Mouse (Mus musculus) gastrocnemius, adult 8-10 months (tissue): ENCODE data around the gene Epyc. TPM values are rescaled to one million over a fixed set of nuclear protein-coding genes. Genes with fewer than 3 reads are reported as not detected.
"Not testable (repeated sequence)": the region's sequence is repeated elsewhere in the genome, so short reads cannot be mapped to it uniquely, and the experiment has no call there.

Source experiments
- DNase-seq, 2 experiments: peaks; one replicate each; pipeline ENCODE4 v3.0.0; 2022; ENCODE audit warnings: low spot score in 2 of 2
- total RNA-seq, 4 experiments: library from RNA; stranded (reverse); gene quantifications; 2 replicates each; pipeline ENCODE4 v1.2.4; 2022

Gene Epyc
- total RNA-seq, 4 experiments from 2014 or later, result not detected

- no peak for DNase-seq
Observed at GRCm38 (mm10) chr10:97714584-97714983, 70.7 kb downstream of the Epyc start.

- no peak for DNase-seq
Observed at GRCm38 (mm10) chr10:97715289-97715906, 71.5 kb downstream of the Epyc start.

DNA sequence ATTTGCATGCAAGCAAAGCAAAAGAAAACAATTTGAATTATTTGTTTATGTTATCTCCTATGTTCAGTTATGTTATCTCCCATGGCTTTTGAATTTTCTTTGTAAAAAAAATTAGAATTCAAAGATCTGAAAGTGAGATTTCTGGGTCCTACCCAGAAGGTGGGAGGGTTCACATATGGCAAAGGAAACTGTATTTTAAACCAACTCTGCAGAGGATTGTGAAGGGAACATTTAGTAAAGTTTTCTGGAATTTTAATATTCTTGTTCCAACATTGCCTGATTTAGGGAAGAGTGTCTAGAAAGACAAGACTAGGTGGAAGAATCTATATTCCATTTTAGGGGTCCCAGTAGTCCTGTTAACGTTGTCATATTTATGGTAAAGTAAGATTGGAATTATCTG lies 73.4 kb downstream of the Epyc start:
- no peak for DNase-seq

GRCm38 (mm10) chr10:97718021-97718420 lies 74.2 kb downstream of the Epyc start:
- no peak for DNase-seq

DNA sequence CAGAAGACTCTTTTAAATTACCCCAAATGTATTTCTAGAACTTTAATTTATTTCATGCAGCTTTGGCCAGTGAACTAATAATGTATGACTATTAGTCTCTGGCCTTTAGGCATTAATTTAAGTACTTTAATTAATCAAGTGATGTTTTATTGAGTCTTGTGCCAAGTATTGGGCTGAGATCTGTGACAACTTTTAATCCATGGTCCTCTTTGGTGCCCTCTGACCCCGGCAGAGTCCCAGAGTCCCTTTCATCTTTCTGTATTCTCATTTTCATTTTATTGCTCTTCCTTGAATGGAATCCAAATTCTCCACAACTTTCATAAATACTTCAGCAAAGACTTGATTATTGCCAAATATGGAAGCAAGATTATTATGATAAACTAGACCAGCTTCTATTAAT lies 76.8 kb downstream of the Epyc start:
- DNase-seq, result no peak

GRCm38 (mm10) chr10:97722709-97723108 lies 78.8 kb downstream of the Epyc start:
- DNase-seq, result no peak

DNA sequence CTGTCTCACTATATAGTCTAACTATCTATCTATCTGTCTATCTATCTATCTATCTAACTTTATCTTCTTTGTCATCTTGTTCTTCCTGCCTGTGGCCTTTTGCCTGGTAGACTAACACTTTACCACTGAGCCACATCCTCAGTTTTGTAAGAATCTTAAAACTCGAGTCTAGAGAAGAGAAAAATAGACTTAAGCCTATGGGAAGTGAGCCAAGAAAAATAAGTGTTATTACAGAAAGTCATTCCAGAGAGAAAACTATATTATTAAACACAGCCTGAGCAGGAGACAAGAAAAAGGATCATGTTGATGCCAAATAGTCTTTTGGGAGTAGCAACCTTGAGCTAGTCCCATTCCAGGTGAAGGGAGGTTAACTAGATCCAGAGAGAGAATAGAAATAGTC lies 82.1 kb downstream of the Epyc start:
- DNase-seq, result no peak

DNA sequence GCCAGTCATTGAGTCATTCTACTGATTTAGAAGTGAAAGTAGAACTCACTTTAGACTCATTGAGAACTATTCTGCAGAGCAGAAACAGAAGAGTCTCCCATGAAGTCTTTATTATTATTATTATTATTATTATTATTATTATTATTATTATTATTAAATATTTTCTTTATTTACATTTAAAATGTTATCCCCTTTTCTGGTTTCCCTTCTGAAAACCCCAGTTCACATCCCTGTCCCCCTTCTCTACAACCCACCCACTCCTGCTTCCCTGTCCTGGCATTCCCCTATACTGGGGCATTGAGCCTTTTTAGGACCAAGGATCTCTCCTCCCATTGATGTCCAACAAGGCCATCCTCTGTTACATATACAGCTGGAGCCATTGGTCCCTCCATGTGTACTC lies 82.8 kb downstream of the Epyc start, which contains the start of gene C030005K15Rik:
C030005K15Rik (minus strand) TSS at position 101 of the 400 bp plus-strand sequence.
- not testable (repeated sequence) for DNase-seq

Other genes starting within 250 kb of the Epyc start
- 100 to 1,000 TPM; 137 to 325 (median 228) TPM for gene Dcn, start 164.5 kb upstream of the Epyc start, total RNA-seq
- gene Lum, start 78.9 kb upstream of the Epyc start, total RNA-seq, result 10 to 100 TPM; 11.3 to 14.1 (median 12.0) TPM
- 1 to 10 TPM in 3 of 4 experiments, under 1 TPM in 1; 0.75 to 4.0 (median 2.0) TPM for gene Kera, start 37.2 kb upstream of the Epyc start, total RNA-seq
- not detected for gene Ccer1, start 49.0 kb downstream of the Epyc start, total RNA-seq
- not detected for gene C030005K15Rik, start 82.7 kb downstream of the Epyc start, total RNA-seq